Mouse (Mus musculus): ENCODE measurements at regions not wholly inside any gene's neighbourhood (a gene's known extent, or its start where the extent isn't known, plus 50 kb on each side); places are given as distances from the start of the nearest gene placed in this dataset.
A peak's percentile ranks its signal among the peaks of the same experiment; 100 is the strongest.

- H3K4me3 ChIP-seq (replicated peaks) = no peak overlapping the region
- no peaks in the 10 kb centered on the region for H3K9me3 ChIP-seq
- H3K27ac ChIP-seq = no peak overlapping the region
- H3K36me3 ChIP-seq = no peaks in the 10 kb centered on the region
- no peaks in the 10 kb centered on the region for H3K27me3 ChIP-seq (replicated peaks)
- H3K9ac ChIP-seq = no peak overlapping the region
- no peak for ATAC-seq (ENCODE audit: insufficient read depth, low FRiP score, low read depth)
- 51% methylated on average over 21 of the region's 21 CpGs for WGBS
- peak overlapping the region; percentile 37 for H3K4me2 ChIP-seq
- H3K4me1 ChIP-seq = no peaks in the 10 kb centered on the region
These were observed 105.2 kb upstream of the Supt20 start for GRCm38 (mm10) chr3:54587127-54587995.

- no peak for ATAC-seq (ENCODE audit: insufficient read depth, low FRiP score, low read depth)
- WGBS = 68% methylated on average over 5 of the region's 5 CpGs
- Histone ChIP-seq H3K4me3 (replicated peaks) (no peak overlapping the region), H3K27ac (no peak overlapping the region), H3K4me2 (no peak overlapping the region), H3K9ac (no peak overlapping the region), H3K9me3 (no peaks in the 10 kb centered on the region), H3K36me3 (no peaks in the 10 kb centered on the region), H3K27me3 (replicated peaks) (no peaks in the 10 kb centered on the region), H3K4me1 (no peaks in the 10 kb centered on the region)
These were observed 104.4 kb upstream of the Supt20 start for GRCm38 (mm10) chr3:54588198-54588597.

GRCm38 (mm10) chr3:54589976-54590375 is 102.6 kb upstream of the Supt20 start:
- Histone ChIP-seq H3K9me3 (no peaks in the 10 kb centered on the region), H3K27me3 (replicated peaks) (no peaks in the 10 kb centered on the region), H3K27ac (no peak overlapping the region), H3K4me1 (no peaks in the 10 kb centered on the region), H3K4me2 (no peak overlapping the region), H3K36me3 (no peaks in the 10 kb centered on the region), H3K9ac (no peak overlapping the region), H3K4me3 (replicated peaks) (no peak overlapping the region)
- no peak for ATAC-seq (ENCODE audit: insufficient read depth, low FRiP score, low read depth)
- 81% methylated on average over 9 of the region's 9 CpGs for WGBS

GRCm38 (mm10) chr3:54591160-54591559 is 101.4 kb upstream of the Supt20 start:
- no peak for ATAC-seq (ENCODE audit: insufficient read depth, low FRiP score, low read depth)
- Histone ChIP-seq H3K27me3 (replicated peaks) (no peaks in the 10 kb centered on the region), H3K4me3 (replicated peaks) (no peak overlapping the region), H3K27ac (no peak overlapping the region), H3K4me2 (no peak overlapping the region), H3K9ac (no peak overlapping the region), H3K4me1 (no peaks in the 10 kb centered on the region), H3K36me3 (no peaks in the 10 kb centered on the region), H3K9me3 (no peaks in the 10 kb centered on the region)
- 68% methylated on average over 3 of the region's 3 CpGs for WGBS

GRCm38 (mm10) chr3:54592064-54592463 is 100.5 kb upstream of the Supt20 start:
- ATAC-seq (ENCODE audit: insufficient read depth, low FRiP score, low read depth) = no peak
- no peaks in the 10 kb centered on the region for H3K4me1 ChIP-seq
- WGBS = 78% methylated on average over 2 of the region's 2 CpGs

GRCm38 (mm10) chr3:54592655-54593428 is 99.8 kb upstream of the Supt20 start:
- no peak overlapping the region for H3K9ac ChIP-seq
- H3K4me1 ChIP-seq = no peaks in the 10 kb centered on the region
- no peak overlapping the region for H3K4me2 ChIP-seq
- no peak for ATAC-seq (ENCODE audit: insufficient read depth, low FRiP score, low read depth)
- no peaks in the 10 kb centered on the region for H3K9me3 ChIP-seq
- H3K36me3 ChIP-seq = no peaks in the 10 kb centered on the region
- 56% methylated on average over 14 of the region's 14 CpGs for WGBS
- H3K27me3 ChIP-seq (replicated peaks) = no peaks in the 10 kb centered on the region
- no peak overlapping the region for H3K4me3 ChIP-seq (replicated peaks)
- H3K27ac ChIP-seq = no peak overlapping the region

More at GRCm38 (mm10) chr3:54592064-54592463, 100.5 kb upstream of the Supt20 start:
- Histone ChIP-seq H3K27ac (no peak overlapping the region), H3K9ac (no peak overlapping the region), H3K36me3 (no peaks in the 10 kb centered on the region), H3K4me2 (no peak overlapping the region), H3K9me3 (no peaks in the 10 kb centered on the region), H3K27me3 (replicated peaks) (no peaks in the 10 kb centered on the region), H3K4me3 (replicated peaks) (no peak overlapping the region)

GRCm38 (mm10) chr3:54595193-54595592 is 97.4 kb upstream of the Supt20 start:
- no peaks in the 10 kb centered on the region for H3K9me3 ChIP-seq
- H3K27me3 ChIP-seq (replicated peaks) = no peaks in the 10 kb centered on the region
- 88% methylated on average over 3 of the region's 3 CpGs for WGBS
- ATAC-seq (ENCODE audit: insufficient read depth, low FRiP score, low read depth) = no peak
- no peak overlapping the region for H3K4me2 ChIP-seq
- H3K9ac ChIP-seq = no peak overlapping the region
- no peak overlapping the region for H3K27ac ChIP-seq
- no peaks in the 10 kb centered on the region for H3K4me1 ChIP-seq
- H3K36me3 ChIP-seq = no peaks in the 10 kb centered on the region
- no peak overlapping the region for H3K4me3 ChIP-seq (replicated peaks)

GRCm38 (mm10) chr3:54597326-54598274 is 95.0 kb upstream of the Supt20 start:
- Histone ChIP-seq H3K9me3 (no peaks in the 10 kb centered on the region), H3K4me1 (no peaks in the 10 kb centered on the region), H3K4me3 (replicated peaks) (no peak overlapping the region), H3K36me3 (no peaks in the 10 kb centered on the region), H3K27me3 (replicated peaks) (no peaks in the 10 kb centered on the region), H3K4me2 (no peak overlapping the region), H3K9ac (no peak overlapping the region), H3K27ac (peak overlapping the region; percentile 61)
- ATAC-seq (ENCODE audit: insufficient read depth, low FRiP score, low read depth) = peak; percentile 27; the same call in 1 of the 2 replicates
- 50% methylated on average over 11 of the region's 11 CpGs for WGBS

GRCm38 (mm10) chr3:54598296-54598695 is 94.3 kb upstream of the Supt20 start:
- no peaks in the 10 kb centered on the region for H3K36me3 ChIP-seq
- WGBS = 77% methylated on average over 5 of the region's 5 CpGs
- H3K4me3 ChIP-seq (replicated peaks) = no peak overlapping the region
- no peaks in the 10 kb centered on the region for H3K9me3 ChIP-seq
- H3K4me2 ChIP-seq = no peak overlapping the region
- H3K27ac ChIP-seq = peak overlapping the region; percentile 61
- H3K27me3 ChIP-seq (replicated peaks) = no peaks in the 10 kb centered on the region
- no peaks in the 10 kb centered on the region for H3K4me1 ChIP-seq
- no peak overlapping the region for H3K9ac ChIP-seq
- 0 out of 2 replicates have a peak, but pooled peaks have one; percentile 4 for ATAC-seq (ENCODE audit: insufficient read depth, low FRiP score, low read depth)

- H3K9me3 ChIP-seq = no peaks in the 10 kb centered on the region
- H3K4me3 ChIP-seq (replicated peaks) = no peak overlapping the region
- H3K4me2 ChIP-seq = no peak overlapping the region
- H3K27ac ChIP-seq = no peak overlapping the region
- no peak for ATAC-seq (ENCODE audit: insufficient read depth, low FRiP score, low read depth)
- no peaks in the 10 kb centered on the region for H3K36me3 ChIP-seq
- no peaks in the 10 kb centered on the region for H3K4me1 ChIP-seq
- 69% methylated on average over 4 of the region's 4 CpGs for WGBS
- no peaks in the 10 kb centered on the region for H3K27me3 ChIP-seq (replicated peaks)
- no peak overlapping the region for H3K9ac ChIP-seq
These were observed 87.8 kb upstream of the Supt20 start for GRCm38 (mm10) chr3:54604705-54605379.

- WGBS = 52% methylated on average over 10 of the region's 10 CpGs
- Histone ChIP-seq H3K4me1 (no peaks in the 10 kb centered on the region), H3K27me3 (replicated peaks) (no peaks in the 10 kb centered on the region), H3K27ac (no peak overlapping the region), H3K9ac (no peak overlapping the region), H3K4me2 (no peak overlapping the region), H3K36me3 (no peaks in the 10 kb centered on the region), H3K4me3 (replicated peaks) (no peak overlapping the region), H3K9me3 (no peaks in the 10 kb centered on the region)
- no peak for ATAC-seq (ENCODE audit: insufficient read depth, low FRiP score, low read depth)
These were observed 81.1 kb upstream of the Supt20 start for GRCm38 (mm10) chr3:54611431-54611990.
